Mouse (Mus musculus) hindbrain, postnatal 0 days (tissue): ENCODE measurements around the gene Zfp775. TPM values are rescaled to one million over a fixed set of nuclear protein-coding genes. Genes with fewer than 3 reads are reported as not detected.

Source experiments
- ATAC-seq: fragments of 200-750 bp; cut with Nextera tagmentation; 2 replicates; pipeline ENCODE4 v1.8.0; 2017; ENCODE audit warnings: mild to moderate bottlenecking, moderate TSS enrichment, moderate library complexity
- DNase-seq: peaks from one replicate; pipeline ENCODE4 v3.0.0-alpha.2; 2015; ENCODE audit warnings: low spot score
- H3K27ac ChIP-seq: fragments of 300-500 bp; sonication (generic); 2 replicates; pipeline ENCODE4 v1.5.1; 2014; ENCODE audit warnings: mild to moderate bottlenecking
- H3K27me3 ChIP-seq: fragments of 300-500 bp; sonication (generic); 2 replicates; pipeline ENCODE4 v1.6.1; 2014; ENCODE audit warnings: low read length, mixed read lengths; ENCODE audit not compliant: insufficient read depth
- H3K36me3 ChIP-seq: fragments of 300-500 bp; sonication (generic); 2 replicates; pipeline ENCODE4 v1.6.1; 2014; ENCODE audit warnings: low read length, mixed read lengths; ENCODE audit not compliant: insufficient read depth
- H3K4me1 ChIP-seq: fragments of 300-500 bp; sonication (generic); 2 replicates; pipeline ENCODE4 v1.6.1; 2014; ENCODE audit warnings: antibody characterized with exemption, low read length, mixed read lengths; ENCODE audit not compliant: insufficient read depth
- H3K4me2 ChIP-seq: fragments of 300-500 bp; sonication (generic); 2 replicates; pipeline ENCODE4 v1.6.1; 2014; ENCODE audit warnings: low read depth, mild to moderate bottlenecking, low read length, moderate library complexity, mixed read lengths
- H3K4me3 ChIP-seq: fragments of 300-500 bp; sonication (generic); 2 replicates; pipeline ENCODE4 v1.5.1; 2014; ENCODE audit warnings: low read length
- H3K9ac ChIP-seq: fragments of 300-500 bp; sonication (generic); replicated peaks from 2 replicates; pipeline ENCODE4 v1.6.1; 2014; ENCODE audit warnings: mild to moderate bottlenecking, low read length, moderate library complexity, mixed read lengths
- H3K9me3 ChIP-seq: fragments of 300-500 bp; sonication (generic); 2 replicates; pipeline ENCODE4 v1.6.1; 2016; ENCODE audit warnings: low read length, mixed read lengths
- CTCF ChIP-seq: IDR thresholded peaks from 2 replicates; pipeline ENCODE4 v1.5.1; 2016; ENCODE audit warnings: antibody characterized with exemption, control low read depth, low read depth
- WGBS: fragments of 180-500 bp; shearing (Covaris S2); extraction: QIAGEN DNeasy Blood & Tissue Kit; methylation state at CpG from one replicate; pipeline ENCODE4 v1.1.7; 2014; 5-methylcytosine and 5-hydroxymethylcytosine counted together
- polyA plus RNA-seq: library from polyadenylated mRNA; unstranded; fragments of >200 nt; fragmentation: Nextera tagmentation; extraction: Ambion mirVana; gene quantifications from 2 replicates; pipeline ENCODE4 v1.2.1, GENCODE M21; 2015
- total RNA-seq: library from RNA; depleted of rRNA; stranded (reverse); fragments of >200 nt; gene quantifications from 2 replicates; pipeline ENCODE4 v1.2.3, GENCODE M21; 2014; rRNA removed

The Zfp775 gene
- total and polyA plus RNA-seq, 2 experiments from 2014 or later = 8.8 to 11.6 TPM

GRCm38 (mm10) chr6:48664750-48665149 is 62.9 kb downstream of the Zfp775 start:
- H3K4me1 ChIP-seq = no peaks in the 10 kb centered on the region
- no peaks in the 10 kb centered on the region for H3K9me3 ChIP-seq
- ATAC-seq = no peak
- no peak overlapping the region for H3K9ac ChIP-seq
- H3K36me3 ChIP-seq = no peaks in the 10 kb centered on the region
- no peak overlapping the region for H3K4me2 ChIP-seq
- no peak overlapping the region for H3K4me3 ChIP-seq
- TF ChIP-seq CTCF = no peak
- 82% methylated on average over 4 of the region's 4 CpGs for WGBS
- DNase-seq = no peak
- H3K27me3 ChIP-seq = no peaks in the 10 kb centered on the region
- H3K27ac ChIP-seq = no peak overlapping the region

- H3K9me3 ChIP-seq = no peaks in the 10 kb centered on the region
- no peaks in the 10 kb centered on the region for H3K4me1 ChIP-seq
- no peak overlapping the region for H3K4me2 ChIP-seq
- H3K36me3 ChIP-seq = no peaks in the 10 kb centered on the region
- DNase-seq = no peak
- WGBS = 96% methylated on average over 9 of the region's 9 CpGs
- TF ChIP-seq CTCF = no peak
- no peak overlapping the region for H3K27ac ChIP-seq
- no peak for ATAC-seq
- H3K9ac ChIP-seq = no peak overlapping the region
- H3K4me3 ChIP-seq = no peak overlapping the region
- no peaks in the 10 kb centered on the region for H3K27me3 ChIP-seq
Measured at GRCm38 (mm10) chr6:48665471-48665870, 63.6 kb downstream of the Zfp775 start.

GRCm38 (mm10) chr6:48666159-48666586 is 64.3 kb downstream of the Zfp775 start:
- ATAC-seq (no peak), DNase-seq (no peak)
- H3K36me3 ChIP-seq = no peaks in the 10 kb centered on the region
- WGBS = 64% methylated on average over 7 of the region's 7 CpGs
- H3K9me3 ChIP-seq = no peaks in the 10 kb centered on the region
- H3K27ac ChIP-seq = no peak overlapping the region
- no peak for TF ChIP-seq CTCF
- H3K27me3 ChIP-seq = no peaks in the 10 kb centered on the region
- no peaks in the 10 kb centered on the region for H3K4me1 ChIP-seq
- H3K4me2 ChIP-seq = no peak overlapping the region
- H3K4me3 ChIP-seq = no peak overlapping the region
- no peak overlapping the region for H3K9ac ChIP-seq

- no peak overlapping the region for H3K4me3 ChIP-seq
- DNase-seq (no peak), ATAC-seq (no peak)
- H3K27ac ChIP-seq = no peak overlapping the region
- H3K36me3 ChIP-seq = no peaks in the 10 kb centered on the region
- no peak overlapping the region for H3K4me2 ChIP-seq
- no peak overlapping the region for H3K9ac ChIP-seq
- no peak for TF ChIP-seq CTCF
- no peaks in the 10 kb centered on the region for H3K27me3 ChIP-seq
- H3K4me1 ChIP-seq = no peaks in the 10 kb centered on the region
- H3K9me3 ChIP-seq = no peaks in the 10 kb centered on the region
Measured at GRCm38 (mm10) chr6:48668022-48668421, 66.2 kb downstream of the Zfp775 start.

GRCm38 (mm10) chr6:48669446-48669969 is 67.6 kb downstream of the Zfp775 start:
- TF ChIP-seq CTCF = no peak
- ATAC-seq (no peak), DNase-seq (no peak)
- Histone ChIP-seq H3K4me3 (no peak overlapping the region), H3K9ac (no peak overlapping the region), H3K4me2 (no peak overlapping the region), H3K27ac (no peak overlapping the region), H3K4me1 (no peaks in the 10 kb centered on the region), H3K36me3 (no peaks in the 10 kb centered on the region), H3K9me3 (no peaks in the 10 kb centered on the region), H3K27me3 (no peaks in the 10 kb centered on the region)
- 67% methylated on average over 2 of the region's 2 CpGs for WGBS

Other genes with a start within 250 kb of the Zfp775 start
- 38.4 and 49.8 TPM in 2 replicates for gene Krba1, start 206.5 kb upstream of the Zfp775 start, total RNA-seq
- gene Krba1, start 206.5 kb upstream of the Zfp775 start, polyA plus RNA-seq = 19.1 and 20.5 TPM in 2 replicates
- 27.5 and 61.1 TPM in 2 replicates for gene Zfp467, start 156.2 kb upstream of the Zfp775 start, total RNA-seq
- 39.1 and 39.4 TPM in 2 replicates for gene Zfp467, start 156.2 kb upstream of the Zfp775 start, polyA plus RNA-seq
- 0.73 and 0.86 TPM in 2 replicates for gene Sspo, start 153.8 kb upstream of the Zfp775 start, total RNA-seq
- gene Sspo, start 153.8 kb upstream of the Zfp775 start, polyA plus RNA-seq = 0.10 and 0.38 TPM in 2 replicates
- 407 and 443 TPM in 2 replicates for gene Atp6v0e2, start 64.4 kb upstream of the Zfp775 start, total RNA-seq
- gene Atp6v0e2, start 64.4 kb upstream of the Zfp775 start, polyA plus RNA-seq = 446 and 455 TPM in 2 replicates
- gene Lrrc61, start 47.3 kb upstream of the Zfp775 start, total RNA-seq = 32.0 and 50.1 TPM in 2 replicates
- gene Lrrc61, start 47.3 kb upstream of the Zfp775 start, polyA plus RNA-seq = 14.2 and 15.7 TPM in 2 replicates
- 2.7 and 4.3 TPM in 2 replicates for gene Rarres2, start 29.3 kb upstream of the Zfp775 start, total RNA-seq
- gene Rarres2, start 29.3 kb upstream of the Zfp775 start, polyA plus RNA-seq = 10.0 and 10.4 TPM in 2 replicates
- gene Gm45021, start 12.5 kb upstream of the Zfp775 start, total RNA-seq = not detected in 2 replicates
- gene Gm45021, start 12.5 kb upstream of the Zfp775 start, polyA plus RNA-seq = not detected in 2 replicates
- 83.1 and 86.9 TPM in 2 replicates for gene Repin1, start 8.2 kb upstream of the Zfp775 start, total RNA-seq
- gene Repin1, start 8.2 kb upstream of the Zfp775 start, polyA plus RNA-seq = 40.6 and 41.2 TPM in 2 replicates
- gene Gm44965, start 8.1 kb upstream of the Zfp775 start, total RNA-seq = not detected in 2 replicates
- 0.54 TPM in 1 of 2 replicates, not detected in the other for gene Gm44965, start 8.1 kb upstream of the Zfp775 start, polyA plus RNA-seq
- 53.3 and 54.9 TPM in 2 replicates for gene AI854703, start 24.7 kb downstream of the Zfp775 start, total RNA-seq
- gene AI854703, start 24.7 kb downstream of the Zfp775 start, polyA plus RNA-seq = 29.3 and 30.2 TPM in 2 replicates
- gene Gimap8, start 45.2 kb downstream of the Zfp775 start, total RNA-seq = 0.72 and 1.3 TPM in 2 replicates
- gene Gimap8, start 45.2 kb downstream of the Zfp775 start, polyA plus RNA-seq = 0.40 and 0.49 TPM in 2 replicates
- gene Gimap9, start 74.1 kb downstream of the Zfp775 start, total RNA-seq = 2.1 and 2.4 TPM in 2 replicates
- gene Gimap9, start 74.1 kb downstream of the Zfp775 start, polyA plus RNA-seq = 1.2 and 2.0 TPM in 2 replicates
- gene Gimap4, start 82.5 kb downstream of the Zfp775 start, total RNA-seq = 0.78 and 1.6 TPM in 2 replicates
- 0.56 and 0.66 TPM in 2 replicates for gene Gimap4, start 82.5 kb downstream of the Zfp775 start, polyA plus RNA-seq
- 3.5 and 5.7 TPM in 2 replicates for gene Gimap6, start 106.2 kb downstream of the Zfp775 start, total RNA-seq
- gene Gimap6, start 106.2 kb downstream of the Zfp775 start, polyA plus RNA-seq = 6.7 and 7.1 TPM in 2 replicates
- gene Gm28053, start 116.5 kb downstream of the Zfp775 start, total RNA-seq = not detected in 2 replicates
- not detected in 2 replicates for gene Gm28053, start 116.5 kb downstream of the Zfp775 start, polyA plus RNA-seq
- gene Gimap7, start 116.6 kb downstream of the Zfp775 start, total RNA-seq = not detected in 2 replicates
- not detected in 2 replicates for gene Gimap7, start 116.6 kb downstream of the Zfp775 start, polyA plus RNA-seq
- gene Gimap1, start 137.0 kb downstream of the Zfp775 start, total RNA-seq = 4.1 and 4.5 TPM in 2 replicates
- 2.8 and 3.7 TPM in 2 replicates for gene Gimap1, start 137.0 kb downstream of the Zfp775 start, polyA plus RNA-seq
- 0.68 and 5.1 TPM in 2 replicates for gene Gimap5, start 144.1 kb downstream of the Zfp775 start, total RNA-seq
- gene Gimap5, start 144.1 kb downstream of the Zfp775 start, polyA plus RNA-seq = 1.9 and 2.4 TPM in 2 replicates
- not detected in 2 replicates for gene Gimap3, start 168.8 kb downstream of the Zfp775 start, total RNA-seq
- not detected in 2 replicates for gene Gimap3, start 168.8 kb downstream of the Zfp775 start, polyA plus RNA-seq
- gene Tmem176a, start 238.9 kb downstream of the Zfp775 start, total RNA-seq = 27.2 and 45.4 TPM in 2 replicates
- 35.8 and 40.1 TPM in 2 replicates for gene Tmem176a, start 238.9 kb downstream of the Zfp775 start, polyA plus RNA-seq
- 81.9 and 108 TPM in 2 replicates for gene Tmem176b, start 239.4 kb downstream of the Zfp775 start, total RNA-seq
- 148 and 152 TPM in 2 replicates for gene Tmem176b, start 239.4 kb downstream of the Zfp775 start, polyA plus RNA-seq